Mouse (Mus musculus) T-cell, adult 66 days (primary cell): ENCODE results near the gene Edf1. TPM values are rescaled to one million over a fixed set of nuclear protein-coding genes. Genes with fewer than 3 reads are reported as not detected.

ENCODE experiments used
- total RNA-seq, 2 experiments: library from RNA; stranded (reverse); gene quantifications; 3 replicates in 1 of 2; 4 replicates in 1 of 2; pipeline ENCODE4 v1.2.4; 2023

The Edf1 gene
- 100 to 1,000 TPM; 121 to 134 TPM for total RNA-seq

DNA sequence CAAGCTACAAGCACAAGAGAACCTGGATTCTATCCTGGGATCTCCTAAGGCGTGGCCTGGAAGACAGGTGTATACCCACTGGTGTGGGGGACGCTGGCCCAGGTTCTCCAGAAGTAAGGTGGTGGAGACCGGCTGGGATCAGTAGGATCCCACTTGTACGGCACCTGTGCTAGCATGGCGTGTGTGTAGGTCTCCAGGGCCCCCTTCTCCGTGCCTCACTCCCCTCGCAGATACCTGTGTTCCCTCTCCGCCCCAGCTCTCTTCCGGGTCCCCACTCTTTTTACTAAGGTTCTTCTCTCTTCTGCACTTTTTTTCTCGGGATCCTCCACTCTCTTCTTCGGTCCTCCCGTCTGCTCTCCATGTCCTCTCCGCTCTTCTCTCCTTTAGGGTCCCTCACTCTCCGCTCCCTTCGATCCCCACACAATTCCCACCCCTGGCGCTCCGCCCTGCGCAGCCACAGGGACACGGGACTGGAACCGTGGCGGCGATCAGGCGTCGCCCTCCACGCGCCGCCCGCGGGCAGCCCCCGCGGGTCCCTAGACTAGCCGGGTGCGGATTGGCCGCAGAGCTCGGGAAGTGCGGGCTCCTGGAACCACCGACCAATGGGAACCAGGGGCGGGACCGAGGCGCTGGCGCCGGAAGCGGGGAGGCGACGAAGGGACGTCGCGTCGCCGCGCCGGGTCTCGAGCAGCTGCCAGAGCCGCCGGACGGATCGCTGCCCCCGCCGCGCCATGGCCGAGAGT, at the start of gene Edf1:
Gene Edf1, plus strand, starts transcription at position 627 of the 743 bp plus-strand sequence.

DNA sequence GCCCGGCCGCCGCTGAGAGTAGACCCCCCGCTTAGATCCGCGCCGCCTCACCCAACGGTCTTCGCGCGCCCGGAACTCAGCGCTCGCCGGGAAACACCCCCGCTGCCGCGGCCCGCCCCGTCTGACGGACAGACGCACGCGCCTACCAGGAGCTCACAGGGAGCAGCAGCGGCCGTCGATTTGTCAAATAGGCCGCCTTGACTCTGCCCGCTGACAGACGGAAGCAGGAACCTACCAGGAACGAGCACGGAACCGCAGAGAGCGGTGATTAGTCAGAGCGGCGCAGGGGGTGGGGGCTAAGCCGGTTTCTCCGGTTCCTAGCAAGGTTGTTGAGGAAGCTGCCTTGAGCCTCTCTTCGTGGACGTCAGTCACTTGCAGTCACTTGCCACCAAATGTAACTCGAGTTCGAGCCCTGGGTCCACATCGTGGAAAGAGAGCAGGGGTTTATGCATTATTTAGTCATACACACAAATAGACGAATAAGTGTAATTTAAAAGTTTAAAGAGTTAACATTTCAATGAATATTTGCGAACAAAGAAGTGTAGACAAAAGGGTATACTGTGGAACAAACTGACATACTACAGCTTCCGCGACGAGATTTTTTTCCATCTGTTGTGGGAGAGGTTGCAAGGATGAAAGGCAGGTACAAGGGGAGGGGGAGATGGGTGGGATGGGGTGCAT, 10.7 kb upstream of the Edf1 start, which contains the start of gene Traf2:
Gene Traf2, minus strand, starts transcription at position 130 of the 681 bp plus-strand sequence.

DNA sequence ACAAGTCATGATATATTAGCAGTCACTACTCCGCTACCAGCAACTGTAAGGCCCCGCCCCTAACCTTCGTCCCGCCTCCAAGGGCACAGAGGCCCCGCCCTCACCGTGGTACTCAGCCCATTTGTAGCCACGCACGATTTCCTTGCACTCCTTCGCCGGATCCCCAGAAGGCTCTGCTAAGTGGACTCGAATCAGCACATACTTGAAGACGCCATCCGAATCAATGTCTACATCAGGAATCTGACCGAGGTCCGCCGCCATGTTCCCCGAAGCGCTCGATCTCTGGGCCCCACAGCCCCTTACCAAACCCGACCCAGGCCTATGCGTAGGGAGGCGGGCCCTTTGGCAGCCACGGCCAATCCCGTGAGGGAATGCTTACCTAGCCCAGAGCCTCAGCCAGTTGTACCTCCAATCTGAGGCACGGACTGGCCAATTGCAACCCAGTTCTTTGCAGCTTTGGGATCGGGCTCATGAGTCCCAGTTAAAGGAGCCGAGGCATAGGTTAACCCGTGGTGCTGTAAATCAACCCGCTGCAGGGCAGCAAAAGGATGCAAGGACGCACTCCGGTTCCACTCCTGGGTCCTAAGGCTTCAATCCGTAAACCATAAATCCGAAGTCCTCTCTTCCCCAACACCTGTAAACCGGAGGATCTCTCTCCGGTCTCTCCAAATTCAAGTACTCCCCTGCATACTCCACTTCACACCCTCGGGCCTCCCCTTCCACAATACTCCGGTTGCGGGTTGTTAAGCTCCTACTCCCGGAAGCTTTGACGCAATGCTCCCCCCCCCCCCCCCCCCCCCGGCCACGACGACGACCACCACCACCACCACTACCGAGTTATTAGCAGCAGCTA, 17.2 kb downstream of the Edf1 start, which contains the start of the genes Mamdc4 and Phpt1:
Gene Mamdc4, minus strand, starts transcription at position 267 of the 853 bp plus-strand sequence.
Gene Phpt1, minus strand, starts transcription at position 646 of the 853 bp plus-strand sequence.

DNA sequence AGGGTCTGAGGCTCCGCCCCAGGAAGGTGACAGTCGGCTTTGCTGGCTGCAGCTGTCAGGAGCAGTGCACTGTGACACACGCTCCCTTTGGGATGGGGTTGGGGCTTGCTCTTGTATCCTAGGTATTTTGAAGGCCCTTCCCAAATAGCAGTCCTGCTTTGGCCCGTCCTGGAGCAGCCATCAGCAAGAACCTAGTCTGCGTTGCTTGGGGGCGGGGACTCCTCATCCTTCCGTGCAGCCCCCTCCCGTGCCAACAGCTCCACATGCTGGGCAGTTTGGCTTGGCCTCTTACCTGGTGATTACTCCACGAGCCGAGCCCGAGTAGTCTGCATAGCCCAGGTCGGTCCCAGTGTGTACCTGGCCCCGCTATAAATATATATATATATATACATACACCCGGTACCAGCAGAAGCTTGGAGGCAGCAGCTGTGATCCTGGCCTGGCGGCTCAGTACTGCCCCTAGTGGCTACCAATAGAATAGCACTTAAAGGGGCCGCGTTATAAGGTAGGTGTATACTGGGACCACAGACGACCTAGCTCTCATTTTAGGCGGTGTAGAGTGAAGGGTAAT, 23.7 kb downstream of the Edf1 start, which contains the start of gene Ajm1:
Gene Ajm1, minus strand, starts transcription at position 464 of the 571 bp plus-strand sequence.

DNA sequence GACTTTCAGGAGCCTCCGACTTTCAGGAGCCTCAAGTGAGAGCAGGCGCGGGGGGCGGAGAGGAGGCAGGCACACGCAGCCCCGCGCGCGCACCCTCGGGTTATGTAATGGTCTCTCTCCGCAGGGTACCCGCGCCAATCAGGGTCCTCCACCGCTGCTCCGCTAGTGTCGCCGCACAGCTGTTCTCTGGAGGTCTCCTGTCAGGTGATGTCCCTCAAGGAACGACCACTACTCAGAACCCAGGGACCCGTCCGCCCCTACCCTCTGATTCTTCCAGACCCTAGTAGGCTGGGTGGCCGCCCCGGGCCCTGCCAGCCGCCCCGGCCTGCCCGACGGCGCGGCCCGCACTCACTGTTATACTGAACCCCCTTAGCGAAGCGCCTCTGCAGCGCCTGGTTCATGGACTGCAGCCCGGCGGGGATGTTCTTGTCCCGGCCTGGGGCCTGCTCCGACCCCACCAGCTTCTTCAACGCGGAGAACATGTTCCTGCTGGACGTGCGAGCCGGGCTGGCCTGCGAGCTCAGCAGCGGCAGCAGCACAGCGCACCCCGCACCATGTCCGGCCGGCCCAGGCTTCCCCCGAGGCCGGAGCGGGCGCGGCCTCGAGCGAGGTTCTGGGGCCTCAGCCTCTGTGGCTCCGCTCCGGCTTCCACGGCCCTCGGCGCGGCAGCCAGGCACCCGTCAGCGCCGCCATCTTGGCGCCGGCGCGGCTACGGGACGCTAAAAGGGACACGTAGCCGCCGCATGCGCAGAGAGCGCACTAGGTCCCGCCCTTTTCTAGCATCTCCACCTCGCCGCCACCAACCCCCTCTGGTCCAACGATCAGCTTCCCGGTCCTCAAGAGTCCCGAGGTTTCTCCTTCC, 50.3 kb downstream of the Edf1 start, which contains the start of gene Rabl6:
Gene Rabl6, minus strand, starts transcription at position 761 of the 862 bp plus-strand sequence.

Other genes with a start within 250 kb of the Edf1 start
- not detected for gene Grin1, start 238.7 kb upstream of the Edf1 start, total RNA-seq
- gene Man1b1, start 225.5 kb upstream of the Edf1 start, total RNA-seq: 10 to 100 TPM; 46.4 to 46.6 TPM
- 10 to 100 TPM; 10.7 to 22.7 TPM for gene Dpp7, start 201.5 kb upstream of the Edf1 start, total RNA-seq
- gene Uap1l1, start 192.2 kb upstream of the Edf1 start, total RNA-seq: 10 to 100 TPM in 1 of 2 experiments, 1 to 10 TPM in 1; 8.9 to 12.4 TPM
- 1 to 10 TPM in 1 of 2 experiments, under 1 TPM in 1; 0.39 to 2.7 TPM for gene Sapcd2, start 185.5 kb upstream of the Edf1 start, total RNA-seq
- not detected for gene Entpd2, start 162.0 kb upstream of the Edf1 start, total RNA-seq
- 1 to 10 TPM; 3.3 to 3.8 TPM for gene Npdc1, start 158.5 kb upstream of the Edf1 start, total RNA-seq
- gene Fut7, start 134.6 kb upstream of the Edf1 start, total RNA-seq: under 1 TPM; 0.39 to 0.73 TPM
- gene Abca2, start 129.1 kb upstream of the Edf1 start, total RNA-seq: 10 to 100 TPM; 82.9 to 83.2 TPM
- gene Clic3, start 101.0 kb upstream of the Edf1 start, total RNA-seq: 1 to 10 TPM in 1 of 2 experiments, not detected in 1; 1.4 TPM
- gene Paxx, start 96.8 kb upstream of the Edf1 start, total RNA-seq: 10 to 100 TPM; 71.5 to 79.3 TPM
- gene Ptgds, start 87.8 kb upstream of the Edf1 start, total RNA-seq: not detected
- not detected for gene Lcn12, start 63.9 kb upstream of the Edf1 start, total RNA-seq
- gene Fbxw5, start 57.1 kb upstream of the Edf1 start, total RNA-seq: 10 to 100 TPM; 51.3 to 54.9 TPM
- 1 to 10 TPM; 1.0 to 1.3 TPM for gene C8g, start 56.1 kb upstream of the Edf1 start, total RNA-seq
- gene Traf2, start 10.9 kb upstream of the Edf1 start, total RNA-seq: 10 to 100 TPM; 45.3 to 55.1 TPM
- 1 to 10 TPM; 2.2 to 4.3 TPM for gene Mamdc4, start 17.0 kb downstream of the Edf1 start, total RNA-seq
- gene Phpt1, start 17.4 kb downstream of the Edf1 start, total RNA-seq: 10 to 100 TPM; 22.0 to 26.5 TPM
- 1 to 10 TPM in 1 of 2 experiments, under 1 TPM in 1; 0.76 to 2.1 TPM for gene Ajm1, start 23.9 kb downstream of the Edf1 start, total RNA-seq
- 100 to 1,000 TPM; 121 to 124 TPM for gene Rabl6, start 50.7 kb downstream of the Edf1 start, total RNA-seq
- gene Ccdc183, start 59.8 kb downstream of the Edf1 start, total RNA-seq: not detected
- gene Tmem141, start 64.2 kb downstream of the Edf1 start, total RNA-seq: 1 to 10 TPM in 1 of 2 experiments, not detected in 1; 1.0 TPM
- 1 to 10 TPM; 4.1 to 6.8 TPM for gene Fcna, start 70.2 kb downstream of the Edf1 start, total RNA-seq
- not detected for gene Lcn8, start 95.3 kb downstream of the Edf1 start, total RNA-seq
- gene Lcn5, start 100.1 kb downstream of the Edf1 start, total RNA-seq: not detected
- gene Lcn6, start 118.9 kb downstream of the Edf1 start, total RNA-seq: not detected
- gene Lcn10, start 124.9 kb downstream of the Edf1 start, total RNA-seq: not detected
- not detected for gene Obp2a, start 142.2 kb downstream of the Edf1 start, total RNA-seq
- 10 to 100 TPM; 16.3 to 18.4 TPM for gene Bmyc, start 148.9 kb downstream of the Edf1 start, total RNA-seq
- not detected for gene Obp2b, start 179.2 kb downstream of the Edf1 start, total RNA-seq
- not detected for gene Lcn3, start 207.7 kb downstream of the Edf1 start, total RNA-seq
- not detected for gene Lcn11, start 219.2 kb downstream of the Edf1 start, total RNA-seq
- not detected for gene Gm13539, start 224.4 kb downstream of the Edf1 start, total RNA-seq